Mouse (Mus musculus) lung, postnatal 0 days (tissue): ENCODE measurements around the gene AC134908.4. TPM values are rescaled to one million over a fixed set of nuclear protein-coding genes. Genes with fewer than 3 reads are reported as not detected.

ENCODE experiments used
- ATAC-seq: fragments of 200-750 bp; cut with Nextera tagmentation; 2 replicates; pipeline ENCODE4 v1.8.0; 2017; ENCODE audit warnings: moderate library complexity
- DNase-seq: peaks from one replicate; pipeline ENCODE4 v3.0.0-alpha.2; 2016; ENCODE audit warnings: low spot score
- H3K27ac ChIP-seq: fragments of 300-500 bp; sonication (generic); 2 replicates; pipeline ENCODE4 v1.5.1; 2014; ENCODE audit warnings: antibody characterized with exemption, mild to moderate bottlenecking, low read length, mixed read lengths
- H3K27me3 ChIP-seq: fragments of 300-500 bp; sonication (generic); replicated peaks from 2 replicates; pipeline ENCODE4 v1.6.1; 2014; ENCODE audit warnings: low read length, mixed read lengths; ENCODE audit not compliant: insufficient read depth
- H3K36me3 ChIP-seq: fragments of 300-500 bp; sonication (generic); 2 replicates; pipeline ENCODE4 v1.6.1; 2014; ENCODE audit warnings: low read length, mixed read lengths; ENCODE audit not compliant: insufficient read depth
- H3K4me1 ChIP-seq: fragments of 300-500 bp; sonication (generic); 2 replicates; pipeline ENCODE4 v1.6.1; 2014; ENCODE audit warnings: antibody characterized with exemption, low read depth, low read length, mixed read lengths; ENCODE audit not compliant: insufficient read depth
- H3K4me2 ChIP-seq: fragments of 300-500 bp; sonication (generic); replicated peaks from 2 replicates; pipeline ENCODE4 v1.6.1; 2014; ENCODE audit warnings: low read depth, mild to moderate bottlenecking, low read length, moderate library complexity, mixed read lengths
- H3K4me3 ChIP-seq: fragments of 300-500 bp; sonication (generic); 2 replicates; pipeline ENCODE4 v1.5.1; 2014; ENCODE audit warnings: low read depth, low read length
- H3K9ac ChIP-seq: fragments of 300-500 bp; sonication (generic); replicated peaks from 2 replicates; pipeline ENCODE4 v1.6.1; 2014; ENCODE audit warnings: low read depth, mild to moderate bottlenecking
- H3K9me3 ChIP-seq: fragments of 300-500 bp; sonication (generic); 2 replicates; pipeline ENCODE4 v1.6.1; 2016; ENCODE audit warnings: low read length, mixed read lengths
- CTCF ChIP-seq: IDR thresholded peaks from 2 replicates; pipeline ENCODE4 v1.5.1; 2016; ENCODE audit warnings: antibody characterized with exemption, mild to moderate bottlenecking
- EP300 ChIP-seq: IDR thresholded peaks from 2 replicates; pipeline ENCODE4 v1.6.1; 2016; ENCODE audit warnings: antibody characterized with exemption, mild to moderate bottlenecking, control low read depth
- WGBS: fragments of 180-500 bp; shearing (Covaris S2); extraction: QIAGEN DNeasy Blood & Tissue Kit; methylation state at CpG from one replicate; pipeline ENCODE4 v1.1.7; 2014; 5-methylcytosine and 5-hydroxymethylcytosine counted together
- polyA plus RNA-seq: library from polyadenylated mRNA; unstranded; fragments of >200 nt; fragmentation: Nextera tagmentation; extraction: Ambion mirVana; gene quantifications from 2 replicates; pipeline ENCODE4 v1.2.1, GENCODE M21; 2015

AC134908.4 gene
- polyA plus RNA-seq, 1 experiment from 2014 or later: not detected

DNA sequence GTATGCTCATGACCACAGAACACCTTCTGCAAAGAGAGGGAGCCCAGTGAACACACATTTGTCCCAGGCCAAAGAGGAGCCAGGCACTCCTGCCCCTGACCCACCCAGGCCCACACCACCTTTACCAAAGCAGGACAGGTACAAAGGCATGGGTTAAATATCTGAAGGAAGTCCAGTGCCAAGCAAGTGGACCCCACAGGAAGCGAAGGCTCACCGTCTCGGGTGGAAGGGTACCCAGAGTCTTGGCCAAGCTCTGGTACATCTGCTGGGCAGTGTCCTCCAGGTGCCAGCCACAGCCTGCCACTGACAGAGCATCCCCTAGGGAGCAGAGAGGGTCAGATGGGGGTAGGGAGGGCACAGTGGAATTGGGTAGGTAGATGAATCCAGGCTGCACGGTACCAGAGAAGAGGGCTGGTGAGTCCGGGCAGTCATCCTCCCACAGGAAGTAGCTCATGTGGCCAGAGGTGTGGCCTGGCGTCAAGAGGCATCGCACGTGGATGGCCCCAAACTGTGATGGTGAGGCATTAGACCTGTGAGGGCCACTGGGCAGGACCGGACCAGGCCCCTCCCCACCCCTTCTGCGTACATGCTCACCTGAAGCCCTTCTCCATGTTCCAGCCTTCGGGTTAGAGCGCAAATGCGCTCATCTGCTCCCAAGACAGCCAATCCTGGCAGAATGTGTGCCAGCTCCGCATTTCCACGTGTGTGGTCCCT, 11.4 kb downstream of the AC134908.4 start:
- ATAC-seq: no peak
- Histone ChIP-seq H3K36me3 (peaks cover 15% of the 10 kb centered on the region), H3K9me3 (no peaks in the 10 kb centered on the region), H3K4me1 (peaks cover 8% of the 10 kb centered on the region; the same call in 1 of the 2 replicates), H3K4me2 (no peak overlapping the region; the same call in 1 of the 2 replicates), H3K27me3 (no peaks in the 10 kb centered on the region), H3K4me3 (no peak overlapping the region), H3K9ac (no peak overlapping the region), H3K27ac (no peak overlapping the region)
- WGBS: 62% methylated on average over 15 of the region's 15 CpGs
- DNase-seq: no peak
- no peak for TF ChIP-seq CTCF
- no peak for TF ChIP-seq EP300

DNA sequence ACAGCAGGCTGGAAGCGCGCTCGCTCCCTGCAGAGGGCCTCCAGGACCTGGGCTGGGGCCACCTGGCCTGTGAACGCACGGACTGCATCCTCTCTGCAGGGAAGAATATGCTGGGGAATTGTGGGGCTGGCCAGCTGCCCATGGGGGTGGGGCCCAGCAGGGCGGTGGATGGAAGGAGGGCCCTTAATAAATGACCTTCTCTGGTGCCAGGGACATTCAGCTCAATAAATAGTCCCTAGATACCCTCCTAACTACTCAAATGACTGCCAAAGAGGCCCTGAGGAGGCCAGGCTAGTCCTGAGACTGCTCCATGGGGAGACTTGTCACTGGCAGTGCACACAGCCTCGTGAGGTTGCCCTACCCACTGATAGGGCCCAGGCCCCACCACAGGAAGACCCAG, 12.4 kb downstream of the AC134908.4 start:
- no peak for ATAC-seq
- Histone ChIP-seq H3K9ac (no peak overlapping the region), H3K9me3 (no peaks in the 10 kb centered on the region), H3K4me3 (no peak overlapping the region), H3K4me2 (no peak overlapping the region), H3K27me3 (no peaks in the 10 kb centered on the region), H3K27ac (no peak overlapping the region), H3K36me3 (peaks cover 15% of the 10 kb centered on the region), H3K4me1 (peaks cover 8% of the 10 kb centered on the region; the same call in 1 of the 2 replicates)
- 67% methylated on average over 7 of the region's 7 CpGs for WGBS
- DNase-seq: no peak
- TF ChIP-seq EP300 (no peak), CTCF (no peak)

DNA sequence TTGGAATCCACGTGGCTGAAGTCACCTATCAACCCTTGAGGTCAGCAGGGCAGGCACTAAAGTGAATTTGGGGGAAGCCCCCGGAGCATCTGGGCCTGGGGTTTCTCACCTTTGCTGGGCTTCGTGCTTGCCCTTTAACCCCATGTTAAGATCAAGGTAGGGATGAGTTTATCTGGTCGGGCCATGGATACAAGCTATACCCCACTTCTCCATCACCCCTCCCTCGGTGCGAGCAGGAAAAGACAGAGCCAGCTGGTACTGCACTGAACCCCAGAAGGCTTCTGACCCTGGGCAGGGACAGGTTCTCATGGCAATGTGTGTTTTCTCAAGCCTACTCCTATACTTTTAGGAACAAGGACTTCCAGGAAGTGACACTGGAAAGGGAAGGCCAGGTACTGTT, 14.1 kb downstream of the AC134908.4 start:
- Histone ChIP-seq H3K4me2 (no peak overlapping the region), H3K27ac (no peak overlapping the region), H3K36me3 (peaks cover 15% of the 10 kb centered on the region), H3K9me3 (no peaks in the 10 kb centered on the region), H3K4me1 (peaks cover 8% of the 10 kb centered on the region; the same call in 1 of the 2 replicates), H3K4me3 (no peak overlapping the region), H3K9ac (no peak overlapping the region), H3K27me3 (no peaks in the 10 kb centered on the region)
- TF ChIP-seq EP300: no peak
- no peak for TF ChIP-seq CTCF
- DNase-seq (no peak), ATAC-seq (no peak)
- 71% methylated on average over 6 of the region's 6 CpGs for WGBS

DNA sequence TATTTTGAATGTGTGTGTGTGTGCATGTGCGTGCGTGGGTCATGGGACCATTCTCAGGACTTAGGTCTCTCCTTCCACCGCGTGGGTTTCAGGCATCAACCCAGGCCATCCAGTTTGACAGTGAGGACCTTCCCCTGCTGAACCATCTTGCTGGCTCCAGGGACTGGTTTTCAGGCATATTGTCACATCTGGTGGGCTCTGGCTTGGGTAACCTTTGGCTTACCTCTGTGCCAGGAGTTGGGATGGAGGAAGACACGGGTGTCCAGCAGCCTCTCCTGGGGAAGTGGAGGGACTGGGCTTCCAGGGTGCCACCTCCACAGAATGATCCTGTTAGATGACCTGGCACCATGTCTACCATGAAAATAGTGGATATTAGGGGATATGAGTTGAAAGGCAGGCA, 17.5 kb downstream of the AC134908.4 start:
- no peak for ATAC-seq
- peaks cover 4% of the 10 kb centered on the region for H3K4me1 ChIP-seq
- H3K4me2 ChIP-seq: no peak overlapping the region
- H3K27ac ChIP-seq: no peak overlapping the region
- no peaks in the 10 kb centered on the region for H3K27me3 ChIP-seq
- no peak for DNase-seq
- WGBS: 97% methylated on average over 5 of the region's 5 CpGs
- H3K4me3 ChIP-seq: no peak overlapping the region
- H3K9me3 ChIP-seq: no peaks in the 10 kb centered on the region
- H3K9ac ChIP-seq: no peak overlapping the region
- H3K36me3 ChIP-seq: peaks cover 15% of the 10 kb centered on the region
- no peak for TF ChIP-seq EP300
- no peak for TF ChIP-seq CTCF

DNA sequence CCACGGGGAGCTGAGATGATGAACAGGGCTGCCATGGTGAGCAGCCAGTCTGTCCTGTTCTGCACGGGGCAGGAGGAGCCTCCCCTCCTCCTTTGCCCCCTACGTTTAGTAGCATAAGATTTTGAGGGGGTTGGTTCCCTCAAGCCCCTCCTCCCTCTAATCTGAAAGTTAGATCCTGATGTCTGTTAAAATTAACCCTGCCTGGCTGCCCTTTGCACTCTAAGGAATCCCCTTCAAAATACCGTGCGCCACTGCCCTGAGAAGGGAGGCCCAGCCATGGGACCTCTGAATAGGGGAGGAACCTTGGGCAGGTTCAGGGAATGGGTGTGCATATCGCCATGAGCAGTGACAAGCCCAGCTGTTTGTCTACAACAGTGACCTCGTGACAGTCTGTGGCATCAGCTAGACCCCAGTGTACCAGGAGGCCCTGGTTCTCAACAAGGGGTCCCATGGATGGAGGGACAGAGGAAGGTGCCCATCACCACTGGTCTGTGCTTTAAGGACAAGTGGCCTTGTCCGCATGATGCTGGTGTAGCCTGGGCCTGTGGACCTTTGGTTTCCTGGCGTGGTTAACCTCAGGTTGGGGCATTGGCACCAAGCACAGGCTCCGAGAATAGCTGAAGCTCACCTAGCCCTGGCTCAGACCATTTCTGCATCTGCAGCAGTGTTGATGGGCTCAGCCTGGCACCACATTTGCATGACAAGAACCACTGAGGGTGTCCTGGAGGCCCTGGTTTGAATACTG, 20.0 kb downstream of the AC134908.4 start:
- 72% methylated on average over 10 of the region's 10 CpGs for WGBS
- Histone ChIP-seq H3K4me2 (no peak overlapping the region), H3K9ac (no peak overlapping the region), H3K27ac (no peak overlapping the region), H3K27me3 (no peaks in the 10 kb centered on the region), H3K4me3 (no peak overlapping the region), H3K4me1 (peaks cover 4% of the 10 kb centered on the region), H3K36me3 (0 out of 2 replicates have a peak, but pooled peaks cover 4% of the 10 kb centered on the region), H3K9me3 (no peaks in the 10 kb centered on the region)
- ATAC-seq: no peak
- TF ChIP-seq CTCF: no peak
- no peak for TF ChIP-seq EP300
- no peak for DNase-seq

DNA sequence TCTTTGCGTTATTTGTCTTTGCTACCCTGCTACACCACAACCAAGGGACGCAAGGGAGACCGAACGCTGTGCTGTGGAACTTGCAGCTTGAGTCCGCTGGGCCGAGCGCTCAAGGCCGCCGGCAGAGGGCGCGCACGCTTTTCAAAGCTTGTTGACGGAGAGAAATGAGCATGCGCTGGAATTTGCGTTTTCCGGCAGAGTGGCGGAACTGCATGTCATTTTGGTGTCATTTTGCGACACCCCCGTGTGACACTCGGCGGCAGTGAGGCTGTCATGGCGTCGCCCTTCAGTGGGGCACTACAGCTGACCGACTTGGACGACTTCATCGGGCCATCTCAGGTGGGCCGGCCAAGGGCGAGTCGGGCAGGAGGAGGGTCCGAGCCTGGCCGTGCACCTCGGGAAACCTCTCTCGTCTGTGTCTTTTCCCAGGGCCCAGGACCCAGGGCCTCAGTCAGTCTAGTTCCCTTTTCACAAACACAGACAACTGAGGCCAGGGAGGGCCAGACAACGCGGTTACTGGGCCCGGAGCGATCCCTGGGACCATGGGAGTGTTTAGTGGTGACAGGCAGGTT, 21.8 kb downstream of the AC134908.4 start, which contains the start of gene Narfl:
Narfl (plus strand) TSS at position 228 of the 572 bp plus-strand sequence.
- peak; percentile 93 for ATAC-seq
- no peak within 1 kb of the TSS for H3K27ac ChIP-seq
- WGBS: under 1% methylated on average over 37 of the region's 37 CpGs

More for the DNA sequence above, 21.8 kb downstream of the AC134908.4 start, which contains the start of gene Narfl:
- no peaks in the 10 kb centered on the region for H3K27me3 ChIP-seq
- TF ChIP-seq CTCF (peak; percentile 98), EP300 (no peak)
- peak within 1 kb of the TSS; percentile 91 for H3K9ac ChIP-seq
- no peaks in the 10 kb centered on the region for H3K9me3 ChIP-seq
- H3K36me3 ChIP-seq: no peaks in the 10 kb centered on the region
- H3K4me1 ChIP-seq: peaks cover 4% of the 10 kb centered on the region
- DNase-seq: peak; percentile 97
- H3K4me3 ChIP-seq: peak within 1 kb of the TSS; percentile 71
- H3K4me2 ChIP-seq: peak within 1 kb of the TSS; percentile 84
